ENCODE assay signal across 11 mouse cellular contexts in genomic region chr9:89230897-89231497, GRCm38 (mm10). TPM values are rescaled to one million over a fixed set of nuclear protein-coding genes. Genes with fewer than 3 reads are reported as not detected.
DNase-seq lines count a peak whose midpoint lies in the region; ATAC-seq and TF ChIP-seq lines count a peak whose summit lies in the region.
"Not testable (repeated sequence)": the region's sequence is repeated elsewhere in the genome, so short reads cannot be mapped to it uniquely, and the experiment has no call there.
"Had no signal": no experiment of that assay in that cellular context is flagged by ENCODE, and none has a peak within 500 bp of the region (broad histone marks: within the 10 kb centered on the region; RNA-seq: fewer than 3 reads in every experiment).

No protein-coding gene starts in this region.

- TF ChIP-seq CTCF in E14TG2a.4 (conservative IDR thresholded peaks at IDR 0.05; ENCODE audit: low read length), result peak; percentile 14; the same call in 1 of the 2 replicates
- peak; percentile 12; the same call in 1 of the 2 replicates for TF ChIP-seq CTCF in liver, embryonic 14.5 days (IDR thresholded peaks at IDR 0.05; ENCODE audit: low read depth)

- not testable (repeated sequence) for H3K9me3 ChIP-seq in E14TG2a.4 (ENCODE audit: low read length); hindbrain, embryonic 15.5 days; liver, embryonic 14.5 days (ENCODE audit: control insufficient read depth, low read length); neural tube, embryonic 11.5 days (ENCODE audit: control insufficient read depth, low read length)

- H3K27me3 ChIP-seq in E14TG2a.4 (ENCODE audit: insufficient read depth, low read length); hindbrain, embryonic 15.5 days; liver, embryonic 14.5 days (ENCODE audit: control insufficient read depth, insufficient read depth, low read length); neural tube, embryonic 11.5 days (ENCODE audit: control insufficient read depth, insufficient read depth, low read length): not testable (repeated sequence)

- not testable (repeated sequence) for H3K27ac ChIP-seq in hindbrain, embryonic 15.5 days (replicated peaks); liver, embryonic 14.5 days; neural tube, embryonic 11.5 days (ENCODE audit: low read depth, low read length)

- not testable (repeated sequence) for TF ChIP-seq EP300 in liver, embryonic 14.5 days (IDR thresholded peaks at IDR 0.05; ENCODE audit: low read depth)

- not testable (repeated sequence) for H3K4me2 ChIP-seq in hindbrain, embryonic 15.5 days; liver, embryonic 14.5 days (ENCODE audit: low read depth); neural tube, embryonic 11.5 days (ENCODE audit: low read depth)

- WGBS in hindbrain, embryonic 15.5 days, result 65% methylated on average over 2 of the region's 2 CpGs
- 58% methylated on average over 1 of the region's 2 CpGs for WGBS in liver, embryonic 14.5 days (ENCODE audit: insufficient replicate concordance)
- 67% methylated on average over 1 of the region's 2 CpGs for WGBS in neural tube, embryonic 11.5 days

- not testable (repeated sequence) for H3K4me3 ChIP-seq in E14TG2a.4 (replicated peaks; ENCODE audit: low read length); hindbrain, embryonic 15.5 days; liver, embryonic 14.5 days (ENCODE audit: insufficient read depth in 1 of 2, low read depth in 2 of 2, low read length in 2 of 2); neural tube, embryonic 11.5 days (ENCODE audit: low read depth, low read length)

- DNase-seq in cerebellum, postnatal 14 days, result peak; percentile 80 to 81
- peak; percentile 53 to 80 for DNase-seq in frontal cortex, postnatal 36 days (ENCODE audit: low spot score in 2 of 2)
- DNase-seq in layer of hippocampus, adult 18-20 months (ENCODE audit: low spot score in 2 of 2), result peak; percentile 34 to 81
- not testable (repeated sequence) for DNase-seq in liver, embryonic 14.5 days (ENCODE audit: low read depth in 3 of 3, low spot score in 3 of 3); neural tube, embryonic 11.5 days (ENCODE audit: low spot score)
- peak; percentile 59 for DNase-seq in right cerebral cortex, postnatal 4 days

- ATAC-seq in hindbrain, embryonic 15.5 days (ENCODE audit: low FRiP score, low read depth), result peak; percentile 89
- ATAC-seq in liver, embryonic 14.5 days (ENCODE audit: insufficient read depth), result not testable (repeated sequence)
- ATAC-seq in neural tube, embryonic 11.5 days (ENCODE audit: insufficient read depth, low FRiP score, low TSS enrichment), result peak; percentile 42; the same call in 1 of the 2 replicates

- H3K4me1 ChIP-seq in E14TG2a.4 (replicated peaks; ENCODE audit: low read depth, low read length); hindbrain, embryonic 15.5 days (replicated peaks); liver, embryonic 14.5 days (replicated peaks; ENCODE audit: control insufficient read depth in 2 of 2, insufficient read depth in 2 of 2, low read length in 1 of 2); neural tube, embryonic 11.5 days (ENCODE audit: control insufficient read depth, insufficient read depth, low read length): not testable (repeated sequence)

- not testable (repeated sequence) for H3K36me3 ChIP-seq in E14TG2a.4 (ENCODE audit: insufficient read depth, low read length); hindbrain, embryonic 15.5 days; liver, embryonic 14.5 days (replicated peaks; ENCODE audit: control insufficient read depth, insufficient read depth, low read depth); neural tube, embryonic 11.5 days (ENCODE audit: control insufficient read depth, insufficient read depth, low read length)

- not testable (repeated sequence) for H3K9ac ChIP-seq in hindbrain, embryonic 15.5 days; liver, embryonic 14.5 days (replicated peaks); neural tube, embryonic 11.5 days (ENCODE audit: low read length)

RNA-seq across cellular contexts. Expression of gene Mthfs, which starts 20.5 kb away (rescaled TPM):
- 17.2 and 18.0 TPM in 2 replicates for polyA plus RNA-seq in hindbrain, embryonic 15.5 days (2015; fragmentation: Nextera tagmentation; extraction: Ambion mirVana)
- total RNA-seq in layer of hippocampus, adult 18-20 months (2021), result 10 to 100 TPM; 32.4 to 41.5 TPM
- 4.9 and 8.1 TPM in 2 replicates for polyA plus RNA-seq in liver, embryonic 14.5 days (2012; rRNA removed)
- 11.7 and 13.8 TPM in 2 replicates for polyA plus RNA-seq in liver, embryonic 14.5 days (2014; fragmentation: Nextera tagmentation; extraction: Ambion mirVana)
- polyA plus RNA-seq in neural tube, embryonic 11.5 days (2014; fragmentation: Nextera tagmentation; extraction: Ambion mirVana), result 13.1 and 15.2 TPM in 2 replicates

RNA-seq across cellular contexts. Expression of gene Gm29094, which starts 31.8 kb away (rescaled TPM):
- polyA plus RNA-seq in hindbrain, embryonic 15.5 days (2015; fragmentation: Nextera tagmentation; extraction: Ambion mirVana), result not detected in 2 replicates
- total RNA-seq in layer of hippocampus, adult 18-20 months (2021), result not detected
- polyA plus RNA-seq in liver, embryonic 14.5 days (2012; rRNA removed), result not detected in 2 replicates
- polyA plus RNA-seq in liver, embryonic 14.5 days (2014; fragmentation: Nextera tagmentation; extraction: Ambion mirVana), result 0.27 TPM in 1 of 2 replicates, not detected in the other
- polyA plus RNA-seq in neural tube, embryonic 11.5 days (2014; fragmentation: Nextera tagmentation; extraction: Ambion mirVana), result not detected in 2 replicates
- polyA plus RNA-seq: heart, embryonic 14.5 days; liver, embryonic 12.5 days had no signal

RNA-seq across cellular contexts. Expression of gene Bcl2a1b, which starts 32.0 kb away (rescaled TPM):
- 1.1 and 2.0 TPM in 2 replicates for polyA plus RNA-seq in hindbrain, embryonic 15.5 days (2015; fragmentation: Nextera tagmentation; extraction: Ambion mirVana)
- total RNA-seq in layer of hippocampus, adult 18-20 months (2021), result 1 to 10 TPM in 1 of 2 experiments, not detected in 1; 1.1 TPM
- 0.76 and 1.1 TPM in 2 replicates for polyA plus RNA-seq in liver, embryonic 14.5 days (2012; rRNA removed)
- 0.94 and 1.4 TPM in 2 replicates for polyA plus RNA-seq in liver, embryonic 14.5 days (2014; fragmentation: Nextera tagmentation; extraction: Ambion mirVana)
- 0.41 and 0.78 TPM in 2 replicates for polyA plus RNA-seq in neural tube, embryonic 11.5 days (2014; fragmentation: Nextera tagmentation; extraction: Ambion mirVana)
- polyA plus RNA-seq: embryonic facial prominence, embryonic 11.5 days had no signal
